Mouse (Mus musculus) bone marrow, adult 2 months (tissue): Measurements from ENCODE around the gene Fam107b.

ENCODE experiments used
- CTCF ChIP-seq: fragments of 200-500 bp; IDR thresholded peaks from 2 replicates; pipeline ENCODE4 v1.5.1; 2011; ENCODE audit warnings: low read length, control low read depth; ENCODE audit not compliant: control insufficient read depth, insufficient read depth
- POLR2A ChIP-seq: fragments of 200-500 bp; IDR thresholded peaks from 2 replicates; pipeline ENCODE4 v1.6.1; 2011; ENCODE audit warnings: low read depth, mild to moderate bottlenecking, control low read depth, low read length, borderline replicate concordance; ENCODE audit not compliant: control insufficient read depth

- TF ChIP-seq CTCF (no peak), POLR2A (no peak)
These were observed 89.1 kb downstream of the Fam107b start for GRCm38 (mm10) chr2:3659300-3659910.
